Mouse (Mus musculus): ENCODE measurements around the gene Filip1l.

DNA sequence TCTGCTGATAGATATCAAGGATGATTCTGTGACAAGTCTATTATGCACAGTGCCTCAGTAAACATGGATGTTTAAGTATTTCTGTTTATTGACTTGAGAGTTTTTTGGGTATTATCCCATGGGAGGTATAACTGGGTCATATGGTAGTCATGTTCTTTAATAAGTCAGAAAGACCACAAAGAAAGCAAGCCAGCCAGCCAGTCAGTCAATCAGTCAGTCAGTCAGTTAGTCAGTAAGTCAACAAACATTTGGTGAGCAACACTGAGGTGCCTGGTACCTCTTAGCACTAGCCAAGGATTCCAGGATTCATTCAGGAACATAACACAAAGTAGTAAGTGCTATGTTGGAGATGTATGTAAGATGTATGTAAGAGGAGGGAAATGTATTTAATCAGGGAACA lies 135.8 kb downstream of the Filip1l start:
- TF ChIP-seq CTCF (IDR thresholded peaks at IDR 0.05; ENCODE audit: extremely low read depth, insufficient read length, insufficient replicate concordance, low read depth, low read length) (no peak), POLR2A (IDR thresholded peaks at IDR 0.05; ENCODE audit: low read depth, low read length) (no peak)
